Mouse (Mus musculus) megakaryocyte, embryonic 14.5 days (primary cell): ENCODE measurements at regions not wholly inside any gene's neighbourhood (a gene's known extent, or its start where the extent isn't known, plus 50 kb on each side); places are given as distances from the start of the nearest gene placed in this dataset.

Source experiments
- FLI1 ChIP-seq: IDR thresholded peaks from 2 replicates; pipeline ENCODE4 v1.6.1; 2012; ENCODE audit warnings: low read length, inconsistent platforms, mixed read lengths
- GATA1 ChIP-seq: IDR thresholded peaks from 3 replicates; pipeline ENCODE4 v1.6.1; 2012; ENCODE audit warnings: mixed read lengths, low read length, inconsistent platforms, borderline replicate concordance

DNA sequence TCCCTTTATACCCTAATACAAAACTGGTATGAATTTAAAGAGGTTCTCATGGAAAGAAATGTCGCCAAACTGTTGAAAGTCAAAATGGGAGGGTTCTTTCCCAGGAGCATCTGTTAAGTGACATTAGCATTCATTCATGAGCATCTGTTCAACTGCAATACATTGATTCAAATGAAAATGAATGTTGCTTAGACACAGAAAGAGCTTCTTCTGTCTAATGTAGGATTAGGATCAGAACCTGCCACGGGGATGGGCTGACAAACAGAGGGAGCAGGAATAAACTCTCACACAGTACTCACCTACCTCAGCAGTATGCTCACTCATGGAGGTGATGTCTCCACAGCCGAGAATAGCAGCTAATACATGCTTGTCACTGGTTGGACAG is 88.0 kb upstream of the Kcna4 start:
- no peak for TF ChIP-seq GATA1
- no peak for TF ChIP-seq FLI1
